Mouse (Mus musculus): ENCODE data around the gene Olfr643. TPM values are rescaled to one million over a fixed set of nuclear protein-coding genes. Genes with fewer than 3 reads are reported as not detected.
"Not testable (repeated sequence)": the region's sequence is repeated elsewhere in the genome, so short reads cannot be mapped to it uniquely, and the experiment has no call there.

Olfr643 gene
- polyA plus RNA-seq, 1 experiment from 2014 or later: not detected

- Histone ChIP-seq H3K4me3 (replicated peaks) (no peak within 1 kb of the TSS), H3K27me3 (replicated peaks) (no peaks in the 10 kb centered on the region), H3K4me1 (no peaks in the 10 kb centered on the region), H3K9ac (no peak within 1 kb of the TSS), H3K9me3 (no peaks in the 10 kb centered on the region), H3K27ac (no peak within 1 kb of the TSS), H3K4me2 (no peak within 1 kb of the TSS), H3K36me3 (no peaks in the 10 kb centered on the region)
- ATAC-seq (ENCODE audit: insufficient read depth, low FRiP score, low read depth): no peak
Observed at GRCm38 (mm10) chr7:103998446-103998845, 138.8 kb downstream of the Olfr643 start, which contains the start of gene Olfr638. Gene Olfr638, plus strand, starts transcription at chr7:103998746.

DNA sequence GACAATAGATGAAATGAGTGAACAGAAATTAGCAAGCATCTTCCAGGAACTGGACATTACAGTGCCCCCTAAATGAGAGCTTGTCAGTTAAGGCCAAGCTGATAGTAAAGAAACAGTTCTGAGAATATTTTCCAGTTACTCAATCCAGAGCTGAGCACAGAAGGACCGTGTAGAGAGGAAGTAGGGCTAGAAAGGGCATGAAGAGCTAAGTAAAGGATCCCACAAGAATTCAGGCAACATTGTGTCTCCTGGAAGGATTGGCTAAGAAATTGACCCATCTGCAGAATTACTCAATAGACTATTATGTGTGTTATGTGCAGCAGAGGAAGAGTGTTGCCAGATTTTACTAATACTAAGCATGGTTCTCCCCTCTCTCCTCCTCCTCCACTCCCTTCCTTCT is 165.4 kb downstream of the Olfr643 start:
- 73% methylated on average over 1 of the region's 1 CpGs for WGBS
- no peaks in the 10 kb centered on the region for H3K27me3 ChIP-seq (replicated peaks)
- no peak overlapping the region for H3K4me3 ChIP-seq (replicated peaks)
- H3K9ac ChIP-seq: no peak overlapping the region
- H3K4me2 ChIP-seq: no peak overlapping the region
- no peaks in the 10 kb centered on the region for H3K36me3 ChIP-seq
- no peak overlapping the region for H3K27ac ChIP-seq
- no peaks in the 10 kb centered on the region for H3K4me1 ChIP-seq
- no peaks in the 10 kb centered on the region for H3K9me3 ChIP-seq
- ATAC-seq (ENCODE audit: insufficient read depth, low FRiP score, low read depth): no peak

DNA sequence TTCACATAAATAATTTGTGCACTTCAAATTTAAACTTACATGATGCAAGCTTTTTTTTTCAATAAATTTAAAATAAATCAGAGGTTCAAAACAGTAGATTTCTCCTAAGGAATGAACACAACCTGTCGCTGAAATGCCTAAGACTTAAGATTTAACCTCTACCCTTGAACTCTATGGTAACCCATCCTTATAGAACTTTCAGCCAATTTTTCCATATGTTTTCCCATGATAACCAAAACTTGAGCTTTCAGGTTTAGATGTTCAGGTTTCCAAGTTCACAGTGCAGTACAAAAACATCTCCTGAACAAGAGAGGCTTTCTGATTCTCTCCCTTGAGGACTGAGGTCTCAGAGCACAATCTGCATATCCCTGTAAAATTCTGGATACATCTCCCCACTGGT is 166.4 kb downstream of the Olfr643 start, which contains the start of gene Olfr635:
Gene Olfr635, plus strand, starts transcription at position 301 of the 400 bp plus-strand sequence.
- H3K4me3 ChIP-seq (replicated peaks): no peak within 1 kb of the TSS
- ATAC-seq (ENCODE audit: insufficient read depth, low FRiP score, low read depth): no peak
- no peak within 1 kb of the TSS for H3K9ac ChIP-seq
- no peaks in the 10 kb centered on the region for H3K27me3 ChIP-seq (replicated peaks)
- H3K36me3 ChIP-seq: no peaks in the 10 kb centered on the region
- H3K9me3 ChIP-seq: no peaks in the 10 kb centered on the region
- H3K4me1 ChIP-seq: no peaks in the 10 kb centered on the region
- H3K27ac ChIP-seq: no peak within 1 kb of the TSS
- WGBS: 79% methylated on average over 1 of the region's 1 CpGs
- no peak within 1 kb of the TSS for H3K4me2 ChIP-seq

DNA sequence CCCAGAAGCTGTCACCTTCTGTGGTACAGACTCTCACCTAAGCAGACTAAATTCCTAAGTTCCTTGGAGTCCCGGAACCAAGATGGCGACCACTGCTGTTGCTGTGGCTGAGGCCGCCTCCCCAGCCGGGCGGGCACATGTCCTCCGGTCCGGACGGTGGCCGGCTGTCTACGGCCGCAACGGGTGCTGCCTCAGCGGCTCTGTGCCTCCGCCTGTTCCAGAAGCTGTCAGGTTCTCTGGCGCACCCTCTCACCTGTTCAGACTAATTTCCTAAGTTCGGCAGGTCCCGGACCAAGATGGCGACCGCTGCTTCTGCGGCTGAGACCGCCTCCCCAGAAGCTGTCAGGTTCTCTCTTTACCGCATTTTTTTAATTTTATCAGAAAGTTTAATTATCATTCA is 170.3 kb downstream of the Olfr643 start:
- not testable (repeated sequence) for H3K27me3 ChIP-seq (replicated peaks); H3K9me3 ChIP-seq; H3K9ac ChIP-seq; H3K27ac ChIP-seq; H3K4me3 ChIP-seq (replicated peaks); H3K4me1 ChIP-seq; H3K4me2 ChIP-seq; H3K36me3 ChIP-seq; ATAC-seq (ENCODE audit: insufficient read depth, low FRiP score, low read depth)
- WGBS: 95% methylated on average over 22 of the region's 22 CpGs

Other genes with a start within 250 kb of the Olfr643 start
- not detected in 2 replicates for gene Olfr64, start 242.9 kb downstream of the Olfr643 start, polyA plus RNA-seq (2015; fragmentation: Nextera tagmentation; extraction: Ambion mirVana)
- gene Olfr65, start 233.9 kb downstream of the Olfr643 start, polyA plus RNA-seq (2015; fragmentation: Nextera tagmentation; extraction: Ambion mirVana): not detected in 2 replicates
- not detected in 2 replicates for gene Olfr631, start 208.6 kb downstream of the Olfr643 start, polyA plus RNA-seq (2015; fragmentation: Nextera tagmentation; extraction: Ambion mirVana)
- not detected in 2 replicates for gene Olfr632, start 203.1 kb downstream of the Olfr643 start, polyA plus RNA-seq (2015; fragmentation: Nextera tagmentation; extraction: Ambion mirVana)
- not detected in 2 replicates for gene Olfr633, start 193.0 kb downstream of the Olfr643 start, polyA plus RNA-seq (2015; fragmentation: Nextera tagmentation; extraction: Ambion mirVana)
- gene Olfr635, start 166.3 kb downstream of the Olfr643 start, polyA plus RNA-seq (2015; fragmentation: Nextera tagmentation; extraction: Ambion mirVana): not detected in 2 replicates
- not detected in 2 replicates for gene Olfr638, start 138.7 kb downstream of the Olfr643 start, polyA plus RNA-seq (2015; fragmentation: Nextera tagmentation; extraction: Ambion mirVana)
- not detected in 2 replicates for gene Olfr639, start 120.1 kb downstream of the Olfr643 start, polyA plus RNA-seq (2015; fragmentation: Nextera tagmentation; extraction: Ambion mirVana)
- gene Olfr640, start 111.8 kb downstream of the Olfr643 start, polyA plus RNA-seq (2015; fragmentation: Nextera tagmentation; extraction: Ambion mirVana): not detected in 2 replicates
- not detected in 2 replicates for gene Olfr641, start 102.0 kb downstream of the Olfr643 start, polyA plus RNA-seq (2015; fragmentation: Nextera tagmentation; extraction: Ambion mirVana)
- gene Olfr642, start 84.7 kb downstream of the Olfr643 start, polyA plus RNA-seq (2015; fragmentation: Nextera tagmentation; extraction: Ambion mirVana): not detected in 2 replicates
- gene 4930516K23Rik, start 76.0 kb downstream of the Olfr643 start, polyA plus RNA-seq (2015; fragmentation: Nextera tagmentation; extraction: Ambion mirVana): not detected in 2 replicates
- not detected in 2 replicates for gene Olfr644, start 65.5 kb downstream of the Olfr643 start, polyA plus RNA-seq (2015; fragmentation: Nextera tagmentation; extraction: Ambion mirVana)
- gene Olfr645, start 51.9 kb downstream of the Olfr643 start, polyA plus RNA-seq (2015; fragmentation: Nextera tagmentation; extraction: Ambion mirVana): not detected in 2 replicates
- gene Olfr646, start 32.5 kb downstream of the Olfr643 start, polyA plus RNA-seq (2015; fragmentation: Nextera tagmentation; extraction: Ambion mirVana): not detected in 2 replicates
- gene Ubqln5, start 7.6 kb downstream of the Olfr643 start, polyA plus RNA-seq (2015; fragmentation: Nextera tagmentation; extraction: Ambion mirVana): not detected in 2 replicates
- not detected in 2 replicates for gene Ubqln3, start 5.9 kb upstream of the Olfr643 start, polyA plus RNA-seq (2015; fragmentation: Nextera tagmentation; extraction: Ambion mirVana)
- gene Ubqlnl, start 13.2 kb upstream of the Olfr643 start, polyA plus RNA-seq (2015; fragmentation: Nextera tagmentation; extraction: Ambion mirVana): not detected in 2 replicates
- not detected in 2 replicates for gene Olfm5, start 27.4 kb upstream of the Olfr643 start, polyA plus RNA-seq (2015; fragmentation: Nextera tagmentation; extraction: Ambion mirVana)
- gene Olfr648, start 46.0 kb upstream of the Olfr643 start, polyA plus RNA-seq (2015; fragmentation: Nextera tagmentation; extraction: Ambion mirVana): 0.24 and 0.26 TPM in 2 replicates
- not detected in 2 replicates for gene Olfr649, start 58.6 kb upstream of the Olfr643 start, polyA plus RNA-seq (2015; fragmentation: Nextera tagmentation; extraction: Ambion mirVana)
- gene Trim6, start 81.4 kb upstream of the Olfr643 start, polyA plus RNA-seq (2015; fragmentation: Nextera tagmentation; extraction: Ambion mirVana): 0.97 and 1.1 TPM in 2 replicates
- 2.1 and 2.4 TPM in 2 replicates for gene Trim34a, start 107.1 kb upstream of the Olfr643 start, polyA plus RNA-seq (2015; fragmentation: Nextera tagmentation; extraction: Ambion mirVana)
- gene Trim5, start 150.7 kb upstream of the Olfr643 start, polyA plus RNA-seq (2015; fragmentation: Nextera tagmentation; extraction: Ambion mirVana): 0.50 and 0.61 TPM in 2 replicates
- gene Trim12a, start 178.1 kb upstream of the Olfr643 start, polyA plus RNA-seq (2015; fragmentation: Nextera tagmentation; extraction: Ambion mirVana): 6.2 TPM in 2 replicates
- gene Trim34b, start 192.1 kb upstream of the Olfr643 start, polyA plus RNA-seq (2015; fragmentation: Nextera tagmentation; extraction: Ambion mirVana): 0.06 TPM in 1 of 2 replicates, not detected in the other
- 2.4 and 2.5 TPM in 2 replicates for gene Trim12c, start 216.0 kb upstream of the Olfr643 start, polyA plus RNA-seq (2015; fragmentation: Nextera tagmentation; extraction: Ambion mirVana)
- 0.19 and 0.33 TPM in 2 replicates for gene Trim30b, start 232.5 kb upstream of the Olfr643 start, polyA plus RNA-seq (2015; fragmentation: Nextera tagmentation; extraction: Ambion mirVana)